Comparison of ENCODE assay signal across 16 mouse cellular contexts in the genomic region with DNA sequence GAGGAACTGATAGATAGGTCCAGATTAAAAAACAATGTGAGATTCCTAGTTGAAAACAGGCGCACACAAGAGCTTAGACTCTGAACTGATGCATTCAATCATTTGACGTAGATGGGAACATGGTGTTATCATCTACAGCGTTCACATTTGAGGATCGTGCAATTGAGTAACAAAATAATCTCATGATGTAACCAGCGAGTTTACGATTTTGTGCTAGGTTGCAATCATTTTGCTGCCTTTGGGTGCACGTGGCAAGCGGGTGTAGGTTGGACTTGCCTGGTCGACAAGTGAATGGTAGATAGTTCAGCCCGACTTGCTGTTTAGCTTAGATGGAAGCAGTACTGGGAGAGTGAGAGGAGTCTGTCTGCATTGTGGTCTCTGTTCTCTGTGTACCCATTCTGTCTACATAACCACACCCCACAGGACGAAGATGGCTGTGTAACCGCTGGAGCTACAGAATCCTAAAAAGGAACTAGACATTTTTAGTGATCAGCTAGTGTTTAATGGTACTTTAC.
"Had no signal": no experiment of that assay in that cellular context is flagged by ENCODE, and none has a peak within 500 bp of the region (broad histone marks: within the 10 kb centered on the region; RNA-seq: fewer than 3 reads in every experiment).

No protein-coding gene starts in this region.

- H3K4me1 ChIP-seq: limb, embryonic 10.5 days; limb, embryonic 13.5 days; neural tube, embryonic 13.5 days had no signal

- H3K27ac ChIP-seq: limb, embryonic 10.5 days; limb, embryonic 13.5 days; liver, embryonic 14.5 days; macrophage; neural tube, embryonic 13.5 days had no signal

- ATAC-seq: liver, postnatal 0 days; lung, postnatal 0 days had no signal

- DNase-seq: kidney, adult 11 months; kidney, adult 8-10 months; kidney, postnatal 4 days; liver; liver, postnatal 0 days; right cerebral cortex, postnatal 25 days; thymus, adult 18-20 months; thymus, postnatal 36 days had no signal

- H3K4me2 ChIP-seq: limb, embryonic 13.5 days; lung, embryonic 14.5 days; midbrain, embryonic 11.5 days; neural tube, embryonic 13.5 days had no signal

- H3K36me3 ChIP-seq: limb, embryonic 10.5 days; limb, embryonic 13.5 days; neural tube, embryonic 13.5 days had no signal

- H3K4me3 ChIP-seq: limb, embryonic 10.5 days; limb, embryonic 13.5 days; neural tube, embryonic 13.5 days had no signal

- H3K27me3 ChIP-seq: limb, embryonic 13.5 days had no signal

- H3K9me3 ChIP-seq: limb, embryonic 10.5 days; limb, embryonic 13.5 days; neural tube, embryonic 13.5 days had no signal

- H3K9ac ChIP-seq: limb, embryonic 13.5 days; liver, embryonic 14.5 days; liver, postnatal 0 days; lung, embryonic 14.5 days; neural tube, embryonic 13.5 days had no signal
